Mouse (Mus musculus) ovary, adult 18-20 months (tissue): ENCODE measurements at regions not wholly inside any gene's neighbourhood (a gene's known extent, or its start where the extent isn't known, plus 50 kb on each side); places are given as distances from the start of the nearest gene placed in this dataset.

Experiments used
- DNase-seq: peaks from one replicate; pipeline ENCODE4 v3.0.0; 2022; ENCODE audit warnings: low spot score, mixed read lengths

- no peak for DNase-seq
Measured at GRCm38 (mm10) chr5:116900846-116901245, 215.1 kb downstream of the Suds3 start.

GRCm38 (mm10) chr5:116897391-116897790 lies 218.5 kb downstream of the Suds3 start:
- no peak for DNase-seq

- DNase-seq: no peak
Measured at GRCm38 (mm10) chr5:116895036-116895783, 220.7 kb downstream of the Suds3 start.

- no peak for DNase-seq
Measured at GRCm38 (mm10) chr5:116894575-116894974, 221.3 kb downstream of the Suds3 start.

GRCm38 (mm10) chr5:116892877-116893276 lies 223.0 kb downstream of the Suds3 start:
- no peak for DNase-seq

- no peak for DNase-seq
Measured at GRCm38 (mm10) chr5:116889224-116889623, 226.7 kb downstream of the Suds3 start.

GRCm38 (mm10) chr5:116886181-116887136 lies 229.5 kb downstream of the Suds3 start:
- no peak for DNase-seq

- DNase-seq: no peak
Measured at GRCm38 (mm10) chr5:116879761-116880160, 236.2 kb downstream of the Suds3 start.

- no peak for DNase-seq
Measured at GRCm38 (mm10) chr5:116874941-116875340, 241.0 kb downstream of the Suds3 start.

- no peak for DNase-seq
Measured at GRCm38 (mm10) chr5:116868115-116868514, 247.8 kb downstream of the Suds3 start.

- no peak for DNase-seq
Measured at GRCm38 (mm10) chr5:116864275-116864674, 251.6 kb downstream of the Suds3 start.

- DNase-seq: no peak
Measured at GRCm38 (mm10) chr5:116852691-116853090, 261.1 kb upstream of the Srrm4 start.

- DNase-seq: no peak
Measured at GRCm38 (mm10) chr5:116831874-116832273, 240.3 kb upstream of the Srrm4 start.

- no peak for DNase-seq
Measured at GRCm38 (mm10) chr5:116829771-116830170, 238.2 kb upstream of the Srrm4 start.

- DNase-seq: no peak
Measured at GRCm38 (mm10) chr5:116823260-116823659, 231.6 kb upstream of the Srrm4 start.

GRCm38 (mm10) chr5:116822141-116822540 lies 230.5 kb upstream of the Srrm4 start:
- DNase-seq: no peak

- no peak for DNase-seq
Measured at GRCm38 (mm10) chr5:116809799-116810198, 218.2 kb upstream of the Srrm4 start.

- no peak for DNase-seq
Measured at GRCm38 (mm10) chr5:116809001-116809759, 217.6 kb upstream of the Srrm4 start.

- DNase-seq: no peak
Measured at GRCm38 (mm10) chr5:116797460-116797859, 205.8 kb upstream of the Srrm4 start.

GRCm38 (mm10) chr5:116795169-116795568 lies 203.6 kb upstream of the Srrm4 start:
- no peak for DNase-seq

GRCm38 (mm10) chr5:116790419-116790818 lies 198.8 kb upstream of the Srrm4 start:
- no peak for DNase-seq

- DNase-seq: no peak
Measured at GRCm38 (mm10) chr5:116789859-116790258, 198.2 kb upstream of the Srrm4 start.
